10 mouse cellular contexts compared by ENCODE assay signal in genomic region chr6:99282866-99283657, GRCm38 (mm10).
DNase-seq lines count a peak whose midpoint lies in the region; ATAC-seq and TF ChIP-seq lines count a peak whose summit lies in the region.
"Had no signal": no experiment of that assay in that cellular context is flagged by ENCODE, and none has a peak within 500 bp of the region (broad histone marks: within the 10 kb centered on the region; RNA-seq: fewer than 3 reads in every experiment).

No protein-coding gene starts in this region.

- H3K4me3 ChIP-seq in thymus, adult 2 months (ENCODE audit: control insufficient read depth, insufficient read depth, low read length) = no peak overlapping the region
- H3K4me3 ChIP-seq in hindbrain, embryonic 15.5 days = no peak overlapping the region
- no peak overlapping the region for H3K4me3 ChIP-seq in midbrain, embryonic 11.5 days (ENCODE audit: low read depth, low read length)
- H3K4me3 ChIP-seq: forebrain, embryonic 13.5 days; limb, embryonic 12.5 days had no signal

- peaks cover 23% of the 10 kb centered on the region for H3K4me1 ChIP-seq in thymus, adult 2 months (replicated peaks; ENCODE audit: control insufficient read depth, insufficient read depth, low read length)
- H3K4me1 ChIP-seq in hindbrain, embryonic 15.5 days (replicated peaks) = 0 out of 2 replicates have a peak, but pooled peaks cover 3% of the 10 kb centered on the region
- H3K4me1 ChIP-seq in midbrain, embryonic 11.5 days (ENCODE audit: control insufficient read depth, insufficient read depth, low read length) = peaks cover 9% of the 10 kb centered on the region
- H3K4me1 ChIP-seq: limb, embryonic 12.5 days had no signal

- intact Hi-C loops in left cerebral cortex, postnatal 4 days (cut with DNase I) = no loop called here

- 0 out of 2 replicates have a peak, but pooled peaks have one; percentile 42 for ATAC-seq in hindbrain, embryonic 15.5 days (ENCODE audit: low FRiP score, low read depth)
- ATAC-seq in midbrain, embryonic 11.5 days (ENCODE audit: low FRiP score) = peak; percentile 42
- ATAC-seq: forebrain, embryonic 13.5 days had no signal

- 16% methylated on average over 15 of the region's 15 CpGs for WGBS in thymus, adult 2 months
- WGBS in hindbrain, embryonic 15.5 days = 30% methylated on average over 15 of the region's 15 CpGs
- WGBS in midbrain, embryonic 11.5 days = 41% methylated on average over 15 of the region's 15 CpGs

- H3K27ac ChIP-seq in thymus, adult 2 months (ENCODE audit: control insufficient read depth, insufficient read depth, low read length) = no peak overlapping the region
- H3K27ac ChIP-seq in hindbrain, embryonic 15.5 days (replicated peaks) = no peak overlapping the region
- no peak overlapping the region for H3K27ac ChIP-seq in midbrain, embryonic 11.5 days (ENCODE audit: low read depth, low read length)
- H3K27ac ChIP-seq: forebrain, embryonic 13.5 days; limb, embryonic 12.5 days had no signal

- no peaks in the 10 kb centered on the region for H3K27me3 ChIP-seq in thymus, adult 2 months (ENCODE audit: control insufficient read depth, insufficient read depth, low read length)
- no peaks in the 10 kb centered on the region for H3K27me3 ChIP-seq in hindbrain, embryonic 15.5 days
- no peaks in the 10 kb centered on the region for H3K27me3 ChIP-seq in midbrain, embryonic 11.5 days (ENCODE audit: control insufficient read depth, insufficient read depth, low read length)
- H3K27me3 ChIP-seq: forebrain, embryonic 13.5 days; limb, embryonic 12.5 days had no signal

- no peak for TF ChIP-seq POLR2A in thymus, adult 2 months (IDR thresholded peaks at IDR 0.05; ENCODE audit: control insufficient read depth, extremely low read depth, insufficient read depth, low read length, poor library complexity)

- H3K9me3 ChIP-seq in hindbrain, embryonic 15.5 days = no peaks in the 10 kb centered on the region
- H3K9me3 ChIP-seq in midbrain, embryonic 11.5 days (ENCODE audit: control insufficient read depth, low read length) = no peaks in the 10 kb centered on the region
- H3K9me3 ChIP-seq: forebrain, embryonic 13.5 days; limb, embryonic 12.5 days had no signal

- DNase-seq in thymus, postnatal 0 days (ENCODE audit: low spot score) = peak; percentile 64
- DNase-seq in thymus, adult 2 months = no peak
- DNase-seq in midbrain, embryonic 11.5 days (ENCODE audit: low spot score, missing footprints) = no peak
- DNase-seq in left cerebral cortex, postnatal 4 days = no peak
- no peak for DNase-seq in kidney, postnatal 10 days
- DNase-seq in layer of hippocampus, adult 18-20 months (ENCODE audit: low spot score in 2 of 2) = no peak
- DNase-seq: heart, postnatal 14 days had no signal

- TF ChIP-seq CTCF in thymus, adult 2 months (IDR thresholded peaks at IDR 0.05; ENCODE audit: borderline replicate concordance, control insufficient read depth, extremely low read depth, insufficient read depth, low read length, poor library complexity) = no peak

- no peaks in the 10 kb centered on the region for H3K36me3 ChIP-seq in thymus, adult 2 months (ENCODE audit: control insufficient read depth, insufficient read depth, low read length)
- H3K36me3 ChIP-seq in hindbrain, embryonic 15.5 days = no peaks in the 10 kb centered on the region
- no peaks in the 10 kb centered on the region for H3K36me3 ChIP-seq in midbrain, embryonic 11.5 days (ENCODE audit: control insufficient read depth, insufficient read depth, low read length)
- H3K36me3 ChIP-seq: limb, embryonic 12.5 days had no signal

- H3K9ac ChIP-seq in hindbrain, embryonic 15.5 days = no peak overlapping the region
- no peak overlapping the region for H3K9ac ChIP-seq in midbrain, embryonic 11.5 days (ENCODE audit: low read length)
- H3K9ac ChIP-seq: forebrain, embryonic 13.5 days; limb, embryonic 12.5 days had no signal

- no peak overlapping the region for H3K4me2 ChIP-seq in hindbrain, embryonic 15.5 days
- no peak overlapping the region for H3K4me2 ChIP-seq in midbrain, embryonic 11.5 days
- H3K4me2 ChIP-seq: forebrain, embryonic 13.5 days; limb, embryonic 12.5 days had no signal
